In the genomic region with DNA sequence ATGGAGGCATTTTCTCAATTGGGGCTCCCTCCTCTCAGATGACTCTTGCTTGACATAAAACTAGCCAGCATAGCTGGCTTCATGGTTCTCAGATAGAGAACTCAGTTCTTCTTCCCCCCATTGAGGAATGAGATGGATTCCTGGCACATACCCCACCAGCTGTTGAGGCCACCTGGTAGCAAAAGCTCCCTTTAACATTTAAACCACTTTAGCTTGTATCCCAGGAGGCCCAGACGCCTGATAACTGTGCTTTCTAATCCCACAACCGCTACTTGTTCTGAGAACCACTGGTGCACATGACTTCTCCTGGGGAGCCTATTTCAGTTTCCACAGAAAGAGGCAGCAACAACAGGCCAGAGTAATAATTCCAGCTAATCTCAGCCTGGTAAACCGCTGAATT, we compare ENCODE assay signal across 26 mouse cellular contexts. TPM values are rescaled to one million over a fixed set of nuclear protein-coding genes. Genes with fewer than 3 reads are reported as not detected.
DNase-seq lines count a peak whose midpoint lies in the region; ATAC-seq and TF ChIP-seq lines count a peak whose summit lies in the region.
"Had no signal": no experiment of that assay in that cellular context is flagged by ENCODE, and none has a peak within 500 bp of the region (broad histone marks: within the 10 kb centered on the region; RNA-seq: fewer than 3 reads in every experiment).

No protein-coding gene starts in this region.

- no peak overlapping the region for H3K4me2 ChIP-seq in heart, embryonic 11.5 days
- H3K4me2 ChIP-seq in lung, postnatal 0 days (replicated peaks; ENCODE audit: low read depth, low read length) = no peak overlapping the region
- no peak overlapping the region for H3K4me2 ChIP-seq in hindbrain, embryonic 11.5 days (replicated peaks; ENCODE audit: low read depth, low read length)
- H3K4me2 ChIP-seq: embryonic facial prominence, embryonic 12.5 days; embryonic facial prominence, embryonic 15.5 days; forebrain, embryonic 12.5 days had no signal

- no peaks in the 10 kb centered on the region for H3K36me3 ChIP-seq in heart, adult 2 months (ENCODE audit: control insufficient read depth, insufficient read depth, low read length)
- H3K36me3 ChIP-seq in heart, embryonic 11.5 days (ENCODE audit: control insufficient read depth, insufficient read depth, low read length) = no peaks in the 10 kb centered on the region
- no peaks in the 10 kb centered on the region for H3K36me3 ChIP-seq in lung, postnatal 0 days (ENCODE audit: insufficient read depth, low read length)
- no peaks in the 10 kb centered on the region for H3K36me3 ChIP-seq in hindbrain, embryonic 11.5 days (ENCODE audit: control insufficient read depth, insufficient read depth, low read length)
- H3K36me3 ChIP-seq: embryonic facial prominence, embryonic 12.5 days; embryonic facial prominence, embryonic 15.5 days; forebrain, embryonic 10.5 days; forebrain, embryonic 12.5 days had no signal

- H3K9ac ChIP-seq in heart, adult 2 months (ENCODE audit: low read depth, low read length) = no peak overlapping the region
- no peak overlapping the region for H3K9ac ChIP-seq in heart, embryonic 11.5 days (ENCODE audit: low read depth, low read length)
- H3K9ac ChIP-seq in lung, postnatal 0 days (replicated peaks; ENCODE audit: low read depth) = no peak overlapping the region
- no peak overlapping the region for H3K9ac ChIP-seq in hindbrain, embryonic 11.5 days (ENCODE audit: low read depth, low read length)
- H3K9ac ChIP-seq: embryonic facial prominence, embryonic 12.5 days; embryonic facial prominence, embryonic 15.5 days; forebrain, embryonic 12.5 days had no signal

- 60% methylated on average over 3 of the region's 3 CpGs for WGBS in heart, adult 2 months
- 52% methylated on average over 3 of the region's 3 CpGs for WGBS in heart, embryonic 11.5 days (ENCODE audit: insufficient replicate concordance)
- 73% methylated on average over 3 of the region's 3 CpGs for WGBS in lung, postnatal 0 days
- 74% methylated on average over 3 of the region's 3 CpGs for WGBS in lung, adult 2 months
- 80% methylated on average over 3 of the region's 3 CpGs for WGBS in hindbrain, embryonic 11.5 days

- no peak for TF ChIP-seq EP300 in heart, adult 2 months (IDR thresholded peaks at IDR 0.05; ENCODE audit: insufficient read depth, low read depth, low read length)
- no peak for TF ChIP-seq EP300 in lung, postnatal 0 days (IDR thresholded peaks at IDR 0.05)

- no peak overlapping the region for H3K4me3 ChIP-seq in gastrocnemius, adult 2 months
- no peak overlapping the region for H3K4me3 ChIP-seq in heart, adult 2 months
- no peak overlapping the region for H3K4me3 ChIP-seq in heart, embryonic 11.5 days (ENCODE audit: low read depth, low read length)
- H3K4me3 ChIP-seq in lung, postnatal 0 days (ENCODE audit: low read depth, low read length) = no peak overlapping the region
- no peak overlapping the region for H3K4me3 ChIP-seq in lung, adult 2 months (replicated peaks; ENCODE audit: extremely low read depth, low read depth, low read length)
- H3K4me3 ChIP-seq in hindbrain, embryonic 11.5 days (ENCODE audit: low read depth, low read length) = no peak overlapping the region
- H3K4me3 ChIP-seq: embryonic facial prominence, embryonic 12.5 days; embryonic facial prominence, embryonic 15.5 days; erythroblast, embryonic 14.5 days; forebrain, embryonic 10.5 days; forebrain, embryonic 12.5 days had no signal

- no peaks in the 10 kb centered on the region for H3K79me2 ChIP-seq in heart, adult 2 months (replicated peaks; ENCODE audit: control insufficient read depth, insufficient read depth, low read length)

- intact Hi-C loops in gastrocnemius, adult 2 months (cut with DNase I) = loop anchor here (5.0 to 10.0 kb wide), 2 partner anchors 121 to 229 kb away; a partner anchor contains a TSS
- intact Hi-C loops in gastrocnemius, postnatal 36 days (cut with DNase I) = no loop called here
- intact Hi-C loops in heart, adult 2 months (cut with DNase I) = no loop called here

- no peak for TF ChIP-seq POLR2A in heart, adult 2 months (IDR thresholded peaks at IDR 0.05; ENCODE audit: insufficient read depth, low read depth, low read length)
- TF ChIP-seq POLR2A in lung, adult 2 months (IDR thresholded peaks at IDR 0.05; ENCODE audit: borderline replicate concordance, extremely low read depth, low read depth, low read length) = no peak

- TF ChIP-seq CTCF in gastrocnemius, adult 2 months (IDR thresholded peaks at IDR 0.05) = no peak
- TF ChIP-seq CTCF in heart, adult 2 months (IDR thresholded peaks at IDR 0.05) = no peak
- no peak for TF ChIP-seq CTCF in lung, postnatal 0 days (IDR thresholded peaks at IDR 0.05)
- TF ChIP-seq CTCF in lung, adult 2 months (IDR thresholded peaks at IDR 0.05; ENCODE audit: insufficient read depth, low read length) = no peak

- H3K4me1 ChIP-seq in heart, adult 2 months (ENCODE audit: control insufficient read depth, insufficient read depth, low read length) = peaks cover 14% of the 10 kb centered on the region
- no peaks in the 10 kb centered on the region for H3K4me1 ChIP-seq in heart, embryonic 11.5 days (ENCODE audit: control insufficient read depth, insufficient read depth, low read length)
- no peaks in the 10 kb centered on the region for H3K4me1 ChIP-seq in lung, postnatal 0 days (ENCODE audit: insufficient read depth, low read depth, low read length)
- peaks cover 9% of the 10 kb centered on the region for H3K4me1 ChIP-seq in lung, adult 2 months (ENCODE audit: control insufficient read depth, insufficient read depth, low read length)
- H3K4me1 ChIP-seq in hindbrain, embryonic 11.5 days (replicated peaks; ENCODE audit: control insufficient read depth, insufficient read depth, low read length) = no peaks in the 10 kb centered on the region; the same call in 1 of the 2 replicates
- H3K4me1 ChIP-seq: embryonic facial prominence, embryonic 12.5 days; embryonic facial prominence, embryonic 15.5 days had no signal

- H3K27ac ChIP-seq in gastrocnemius, adult 2 months = peak overlapping the region; percentile 48; the same call in 1 of the 2 replicates
- peak overlapping the region; percentile 22 for H3K27ac ChIP-seq in heart, adult 2 months
- no peak overlapping the region for H3K27ac ChIP-seq in heart, embryonic 11.5 days (ENCODE audit: low read depth, low read length)
- peak overlapping the region; percentile 11 for H3K27ac ChIP-seq in lung, postnatal 0 days (ENCODE audit: low read length)
- H3K27ac ChIP-seq in hindbrain, embryonic 11.5 days (ENCODE audit: low read depth, low read length) = no peak overlapping the region
- H3K27ac ChIP-seq: embryonic facial prominence, embryonic 12.5 days; embryonic facial prominence, embryonic 15.5 days; forebrain, embryonic 10.5 days; forebrain, embryonic 12.5 days had no signal

- H3K27me3 ChIP-seq in heart, adult 2 months (ENCODE audit: control insufficient read depth, insufficient read depth, low read length) = no peaks in the 10 kb centered on the region
- no peaks in the 10 kb centered on the region for H3K27me3 ChIP-seq in heart, embryonic 11.5 days (ENCODE audit: control insufficient read depth, insufficient read depth, low read length)
- no peaks in the 10 kb centered on the region for H3K27me3 ChIP-seq in lung, postnatal 0 days (replicated peaks; ENCODE audit: insufficient read depth, low read length)
- H3K27me3 ChIP-seq in hindbrain, embryonic 11.5 days (ENCODE audit: control insufficient read depth, insufficient read depth, low read length) = no peaks in the 10 kb centered on the region
- H3K27me3 ChIP-seq: embryonic facial prominence, embryonic 12.5 days; embryonic facial prominence, embryonic 15.5 days; forebrain, embryonic 12.5 days had no signal

- DNase-seq in gastrocnemius, adult 2 months = no peak
- DNase-seq in gastrocnemius, postnatal 36 days = no peak
- DNase-seq in heart, adult 2 months = no peak
- no peak for DNase-seq in lung, postnatal 0 days (ENCODE audit: low spot score)
- DNase-seq in lung, adult 2 months = no peak
- DNase-seq in hindbrain, embryonic 11.5 days (ENCODE audit: low spot score) = no peak
- DNase-seq: adrenal gland, adult 2 months; adrenal gland, postnatal 10 days; adrenal gland, postnatal 25 days; cerebellum, adult 11 months; cerebellum, adult 18-20 months; cerebellum, adult 8-10 months; cerebellum, adult 9-11 months; cerebellum, postnatal 14 days; cerebellum, postnatal 36 days; embryo, embryonic 11 days had no signal

- ATAC-seq in heart, embryonic 11.5 days (replicated peaks; ENCODE audit: insufficient number of reproducible peaks, low FRiP score, low TSS enrichment) = no peak
- ATAC-seq in lung, postnatal 0 days = no peak
- no peak for ATAC-seq in hindbrain, embryonic 11.5 days (ENCODE audit: low FRiP score)
- ATAC-seq: forebrain, embryonic 14.5 days; forebrain, embryonic 16.5 days had no signal

- H3K9me3 ChIP-seq in heart, embryonic 11.5 days (replicated peaks; ENCODE audit: control insufficient read depth, low read length) = no peaks in the 10 kb centered on the region
- no peaks in the 10 kb centered on the region for H3K9me3 ChIP-seq in lung, postnatal 0 days (ENCODE audit: low read length)
- no peaks in the 10 kb centered on the region for H3K9me3 ChIP-seq in hindbrain, embryonic 11.5 days (ENCODE audit: control insufficient read depth, low read length)
- H3K9me3 ChIP-seq: embryonic facial prominence, embryonic 12.5 days; embryonic facial prominence, embryonic 15.5 days; forebrain, embryonic 10.5 days; forebrain, embryonic 12.5 days had no signal

RNA-seq across cellular contexts. Expression of a gene that starts 12.4 kb away (rescaled TPM):
- total RNA-seq in gastrocnemius, adult 2 months (2021) = under 1 TPM; 0.48 to 0.59 TPM
- under 1 TPM; 0.47 to 0.56 TPM for total RNA-seq in gastrocnemius, postnatal 36 days (2021)
- not detected for total RNA-seq in heart, adult 2 months (2021)
- polyA plus RNA-seq in heart, adult 2 months (2012; rRNA removed) = 0.06 TPM in 2 replicates
- 0.31 TPM in 1 of 2 replicates, not detected in the other for polyA plus RNA-seq in heart, embryonic 11.5 days (2014; fragmentation: Nextera tagmentation; extraction: Ambion mirVana)
- polyA plus RNA-seq in lung, postnatal 0 days (2015; fragmentation: Nextera tagmentation; extraction: Ambion mirVana) = not detected in 2 replicates
- 0.22 and 0.41 TPM in 2 replicates for polyA plus RNA-seq in lung, adult 2 months (2012; rRNA removed)
- polyA plus RNA-seq in hindbrain, embryonic 11.5 days (2014; fragmentation: Nextera tagmentation; extraction: Ambion mirVana) = 0.74 and 0.92 TPM in 2 replicates
- total RNA-seq: adrenal gland, adult 2 months; adrenal gland, postnatal 25 days; adrenal gland, postnatal 4 days; MEL had no signal
- polyA plus RNA-seq: adrenal gland, adult 2 months had no signal

Comparison
In these comparisons a context has a peak if more than half of its experiments do, and no peak if none do; other contexts are left out.
1. H3K27ac ChIP-seq: peak in gastrocnemius, adult 2 months (single experiment), heart, adult 2 months (single experiment) and lung, postnatal 0 days (single experiment); none in heart, embryonic 11.5 days (single experiment) and hindbrain, embryonic 11.5 days (single experiment).